Mouse (Mus musculus) embryonic facial prominence, embryonic 10.5 days (tissue): ENCODE data around the gene Ackr2. TPM values are rescaled to one million over a fixed set of nuclear protein-coding genes. Genes with fewer than 3 reads are reported as not detected.

Source experiments
- DNase-seq: peaks from one replicate; pipeline ENCODE4 v3.0.0-alpha.2; 2017; ENCODE audit warnings: low spot score
- H3K27ac ChIP-seq: fragments of 300-500 bp; sonication (generic); replicated peaks from 2 replicates; pipeline ENCODE4 v1.5.1; 2016; ENCODE audit warnings: mild to moderate bottlenecking
- H3K27me3 ChIP-seq: fragments of 300-500 bp; sonication (generic); replicated peaks from 2 replicates; pipeline ENCODE4 v1.6.1; 2016; ENCODE audit warnings: low read depth, mild to moderate bottlenecking; ENCODE audit not compliant: poor library complexity, severe bottlenecking
- H3K36me3 ChIP-seq: fragments of 300-500 bp; sonication (generic); replicated peaks from 2 replicates; pipeline ENCODE4 v1.6.1; 2016; ENCODE audit warnings: mild to moderate bottlenecking, moderate library complexity
- H3K4me1 ChIP-seq: fragments of 300-500 bp; sonication (generic); 2 replicates; pipeline ENCODE4 v1.6.1; 2016
- H3K4me3 ChIP-seq: fragments of 300-500 bp; sonication (generic); 2 replicates; pipeline ENCODE4 v1.5.1; 2016; ENCODE audit warnings: mild to moderate bottlenecking, moderate library complexity
- H3K9me3 ChIP-seq: fragments of 300-500 bp; sonication (generic); 2 replicates; pipeline ENCODE4 v1.6.1; 2016; ENCODE audit warnings: mild to moderate bottlenecking
- WGBS: fragments of 180-500 bp; shearing (Covaris S2); methylation state at CpG from one replicate; pipeline ENCODE4 v1.1.7; 2016; 5-methylcytosine and 5-hydroxymethylcytosine counted together
- polyA plus RNA-seq: library from polyadenylated mRNA; unstranded; fragments of >200 nt; fragmentation: Nextera tagmentation; extraction: Ambion mirVana; gene quantifications from 2 replicates; pipeline ENCODE4 v1.2.1, GENCODE M21; 2016

The Ackr2 gene
- polyA plus RNA-seq, 1 experiment from 2014 or later: 0.52 TPM

DNA sequence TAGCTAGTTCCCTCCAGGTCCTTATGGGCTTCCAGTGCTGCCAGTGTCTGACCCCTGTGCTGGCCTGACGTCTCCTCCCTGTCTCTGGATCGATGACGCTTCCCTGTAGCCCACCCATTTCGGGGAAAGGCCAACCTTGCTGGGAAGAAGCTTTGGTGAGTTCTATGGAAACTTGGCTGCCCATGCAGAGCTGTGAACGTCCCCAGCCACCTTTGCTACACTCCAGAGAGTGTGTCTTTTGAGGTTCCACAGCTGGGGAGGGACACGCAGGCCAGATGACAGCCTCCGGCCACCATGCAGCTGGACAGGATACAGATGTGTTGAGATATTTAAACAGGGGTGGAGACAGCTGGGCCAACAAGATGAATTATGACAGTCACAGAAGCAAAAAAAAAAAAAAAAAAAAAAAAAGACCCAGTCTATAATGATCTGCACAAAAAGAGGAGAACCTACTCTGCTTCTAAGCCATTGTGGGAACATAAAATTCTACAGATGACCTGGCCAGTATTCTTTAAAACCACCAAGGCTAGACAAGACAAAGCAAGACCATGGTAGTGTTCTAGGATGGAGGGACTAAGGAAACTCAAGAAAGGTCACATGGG lies 2.7 kb upstream of the Ackr2 start:
- Histone ChIP-seq H3K27me3 (no peaks in the 10 kb centered on the region; the same call in 1 of the 2 replicates), H3K9me3 (no peaks in the 10 kb centered on the region), H3K4me3 (no peak overlapping the region), H3K27ac (no peak overlapping the region), H3K36me3 (no peaks in the 10 kb centered on the region), H3K4me1 (peaks cover 15% of the 10 kb centered on the region)
- DNase-seq: no peak
- WGBS: 79% methylated on average over 7 of the region's 7 CpGs

- no peak overlapping the region for H3K27ac ChIP-seq
- 86% methylated on average over 4 of the region's 4 CpGs for WGBS
- peaks cover 7% of the 10 kb centered on the region; the same call in 1 of the 2 replicates for H3K4me1 ChIP-seq
These were observed 1.3 kb upstream of the Ackr2 start for GRCm38 (mm10) chr9:121896820-121897219.

GRCm38 (mm10) chr9:121899306-121899705 lies 1.2 kb downstream of the Ackr2 start:
- no peaks in the 10 kb centered on the region; the same call in 1 of the 2 replicates for H3K27me3 ChIP-seq
- no peaks in the 10 kb centered on the region for H3K9me3 ChIP-seq
- no peak overlapping the region for H3K27ac ChIP-seq
- WGBS: 71% methylated on average over 6 of the region's 6 CpGs
- no peak for DNase-seq
- H3K36me3 ChIP-seq: no peaks in the 10 kb centered on the region
- H3K4me1 ChIP-seq: peaks cover 7% of the 10 kb centered on the region; the same call in 1 of the 2 replicates
- H3K4me3 ChIP-seq: no peak overlapping the region

More at GRCm38 (mm10) chr9:121896820-121897219, 1.3 kb upstream of the Ackr2 start:
- DNase-seq: no peak
- no peaks in the 10 kb centered on the region for H3K9me3 ChIP-seq
- no peaks in the 10 kb centered on the region; the same call in 1 of the 2 replicates for H3K27me3 ChIP-seq
- no peak overlapping the region for H3K4me3 ChIP-seq
- H3K36me3 ChIP-seq: no peaks in the 10 kb centered on the region

DNA sequence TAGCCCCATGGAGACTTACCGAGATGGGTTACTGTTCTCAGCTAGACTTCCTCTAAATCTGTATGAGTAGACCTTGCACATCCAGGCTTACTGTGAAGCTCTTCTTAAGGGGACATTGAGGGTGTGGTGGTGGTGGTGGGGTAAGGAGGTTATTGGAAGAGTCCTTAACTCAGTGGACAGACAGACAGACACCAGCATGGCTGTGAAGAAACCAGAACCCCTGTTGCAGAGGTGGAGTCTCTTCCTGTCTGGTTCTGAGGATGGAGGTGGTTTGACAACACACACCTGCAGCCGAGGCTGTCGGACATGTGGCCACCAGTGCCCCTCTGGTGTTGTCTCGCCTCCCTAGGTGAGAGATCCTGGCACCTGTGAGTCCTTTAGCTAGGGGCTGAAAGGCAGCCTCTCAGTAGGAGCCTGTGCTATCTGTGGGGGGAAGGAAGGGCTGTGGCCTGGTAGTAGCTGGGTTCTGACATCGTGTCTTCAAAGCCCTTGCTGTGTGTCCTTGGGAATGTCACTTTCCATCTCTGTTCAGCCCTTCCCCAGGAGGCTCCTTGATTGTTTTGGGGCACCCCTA lies 2.2 kb downstream of the Ackr2 start:
- H3K36me3 ChIP-seq: no peaks in the 10 kb centered on the region
- H3K4me3 ChIP-seq: no peak overlapping the region
- no peaks in the 10 kb centered on the region for H3K27me3 ChIP-seq
- DNase-seq: no peak
- no peak overlapping the region for H3K27ac ChIP-seq
- no peaks in the 10 kb centered on the region for H3K9me3 ChIP-seq
- no peaks in the 10 kb centered on the region for H3K4me1 ChIP-seq
- 87% methylated on average over 5 of the region's 5 CpGs for WGBS

DNA sequence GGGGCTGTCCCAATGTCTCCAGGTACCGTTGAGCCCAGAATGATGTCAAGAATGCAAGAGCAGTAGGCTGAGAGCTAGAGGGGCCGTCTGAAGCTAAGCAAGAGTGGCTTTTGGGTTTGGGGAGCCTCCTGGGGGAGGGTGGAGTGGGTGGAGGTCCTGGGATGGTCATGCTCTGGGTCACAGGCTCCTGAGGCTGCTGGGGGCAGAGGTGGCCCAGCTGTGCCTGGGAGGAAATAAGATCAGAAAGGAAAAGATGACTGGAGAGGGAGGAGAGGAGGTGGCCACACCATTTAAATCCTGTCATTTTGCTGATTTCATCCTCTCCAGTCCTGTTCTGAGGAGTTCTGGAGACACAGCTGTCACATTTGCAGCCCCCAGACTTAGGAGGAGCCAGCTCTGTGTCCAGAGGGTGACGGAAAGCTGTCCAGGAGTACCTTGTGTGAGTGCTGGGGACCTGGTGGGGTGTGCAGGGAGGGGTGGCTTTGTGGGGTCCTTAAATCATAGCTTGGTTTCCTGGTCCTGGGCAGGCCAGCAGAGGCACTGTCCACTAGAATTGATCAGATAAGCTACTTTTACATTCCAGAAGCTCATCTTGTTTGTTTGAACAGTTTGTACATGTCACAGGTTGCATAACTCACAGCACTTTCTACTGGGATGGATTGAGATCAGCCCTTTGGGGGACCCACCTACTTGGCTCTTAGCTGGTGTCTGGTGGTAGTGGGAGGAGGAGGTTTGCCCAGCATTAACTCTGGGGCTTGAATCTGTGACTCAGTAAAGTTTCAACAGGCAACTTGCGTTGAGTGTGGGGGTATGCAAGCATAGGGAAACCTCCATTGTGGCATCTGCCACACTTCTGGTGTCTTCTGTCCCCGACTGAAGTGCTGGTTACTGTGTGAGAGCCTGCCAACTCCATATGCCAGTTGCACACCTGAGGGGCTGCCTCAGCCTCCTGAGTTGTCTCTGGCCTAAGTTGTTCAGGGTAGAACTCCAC lies 3.9 kb downstream of the Ackr2 start:
- Histone ChIP-seq H3K27ac (no peak overlapping the region), H3K9me3 (no peaks in the 10 kb centered on the region), H3K27me3 (no peaks in the 10 kb centered on the region), H3K36me3 (no peaks in the 10 kb centered on the region), H3K4me1 (no peaks in the 10 kb centered on the region), H3K4me3 (no peak overlapping the region)
- DNase-seq: no peak
- WGBS: 73% methylated on average over 5 of the region's 5 CpGs

DNA sequence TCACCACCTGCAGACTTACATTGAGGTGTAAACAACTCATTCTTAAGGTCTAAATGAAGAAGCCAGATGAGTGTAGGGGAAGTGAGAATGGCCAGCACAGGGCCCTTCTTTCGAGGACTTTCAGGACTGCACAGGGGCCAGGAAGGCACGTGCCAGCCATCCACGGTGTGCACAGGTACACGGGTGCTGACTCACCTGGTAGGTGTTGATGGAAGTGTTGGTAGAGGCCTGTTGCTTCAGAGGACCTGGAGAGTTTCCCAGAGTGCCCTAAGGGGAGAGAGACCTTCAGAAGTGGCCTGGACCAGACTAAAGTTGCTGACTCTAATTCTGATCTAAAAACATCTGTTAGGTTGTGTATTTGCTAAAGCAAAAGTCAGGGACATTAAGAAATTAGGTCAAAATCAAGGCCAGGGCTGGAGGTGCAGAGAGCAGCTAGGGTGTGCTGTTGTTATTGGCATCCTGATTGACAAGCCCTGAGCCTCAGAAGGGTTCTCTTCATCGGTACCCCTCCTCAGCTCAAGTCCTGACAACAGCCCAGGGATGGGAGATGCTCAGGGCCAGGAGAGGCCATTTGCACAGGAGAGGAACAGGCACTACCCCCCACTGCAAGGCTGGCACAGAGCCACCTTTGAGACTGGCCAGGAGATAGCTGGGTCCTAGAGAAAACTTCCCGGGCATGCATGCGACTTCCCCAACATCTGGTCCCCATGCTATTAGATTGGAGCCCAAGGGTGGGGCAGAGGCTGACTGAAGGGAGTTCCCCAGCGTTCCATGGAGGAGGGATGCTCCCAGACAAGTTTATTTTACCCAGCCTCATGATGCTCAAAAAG lies 5.5 kb downstream of the Ackr2 start:
- DNase-seq: no peak
- no peak overlapping the region for H3K4me3 ChIP-seq
- no peaks in the 10 kb centered on the region for H3K4me1 ChIP-seq
- no peaks in the 10 kb centered on the region for H3K9me3 ChIP-seq
- H3K27ac ChIP-seq: no peak overlapping the region
- no peaks in the 10 kb centered on the region for H3K27me3 ChIP-seq
- WGBS: 81% methylated on average over 8 of the region's 8 CpGs
- H3K36me3 ChIP-seq: no peaks in the 10 kb centered on the region

DNA sequence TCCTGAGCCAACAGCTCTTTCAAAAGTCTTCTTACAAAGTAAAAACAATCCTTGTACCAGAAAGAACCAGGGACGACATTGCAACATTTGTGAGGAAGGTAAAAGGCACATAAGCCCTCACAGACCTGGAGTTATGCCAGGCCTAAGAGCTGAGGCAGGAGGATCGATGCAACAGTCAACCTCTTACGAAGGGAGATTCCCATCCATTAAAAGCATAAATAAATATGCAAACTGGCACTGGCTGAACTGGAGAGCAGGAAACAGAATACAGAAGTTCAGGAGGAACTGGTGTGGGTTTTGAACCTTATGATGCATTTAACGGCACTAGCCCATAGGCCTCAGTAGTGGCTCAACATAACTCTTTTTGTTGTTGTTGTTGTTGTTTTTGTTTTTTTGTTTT lies 6.2 kb downstream of the Ackr2 start:
- no peak overlapping the region for H3K27ac ChIP-seq
- H3K27me3 ChIP-seq: no peaks in the 10 kb centered on the region
- H3K4me3 ChIP-seq: no peak overlapping the region
- DNase-seq: no peak
- no peaks in the 10 kb centered on the region for H3K4me1 ChIP-seq
- H3K9me3 ChIP-seq: no peaks in the 10 kb centered on the region
- 88% methylated on average over 4 of the region's 4 CpGs for WGBS
- no peaks in the 10 kb centered on the region for H3K36me3 ChIP-seq

DNA sequence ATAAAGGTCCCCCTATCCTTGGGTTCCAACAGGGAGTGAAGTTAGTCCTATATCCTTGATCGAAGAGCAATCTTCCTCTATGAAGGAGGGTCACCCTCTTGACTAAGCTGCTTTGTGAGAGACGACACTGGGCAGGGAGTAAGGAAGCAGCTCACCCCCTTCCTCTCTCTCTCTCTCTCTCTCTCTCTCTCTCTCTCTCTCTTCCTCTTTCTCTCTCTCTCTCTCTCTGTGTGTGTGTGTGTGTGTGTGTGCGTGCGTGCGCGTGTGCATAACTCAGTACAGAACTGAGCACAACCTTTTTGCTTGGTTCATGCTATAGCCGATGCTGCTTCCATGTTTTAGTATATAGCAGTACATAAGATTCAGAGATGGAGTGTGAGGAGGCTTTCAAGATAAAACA lies 6.8 kb downstream of the Ackr2 start:
- H3K4me1 ChIP-seq: no peaks in the 10 kb centered on the region
- no peak overlapping the region for H3K27ac ChIP-seq
- WGBS: 89% methylated on average over 7 of the region's 7 CpGs

DNA sequence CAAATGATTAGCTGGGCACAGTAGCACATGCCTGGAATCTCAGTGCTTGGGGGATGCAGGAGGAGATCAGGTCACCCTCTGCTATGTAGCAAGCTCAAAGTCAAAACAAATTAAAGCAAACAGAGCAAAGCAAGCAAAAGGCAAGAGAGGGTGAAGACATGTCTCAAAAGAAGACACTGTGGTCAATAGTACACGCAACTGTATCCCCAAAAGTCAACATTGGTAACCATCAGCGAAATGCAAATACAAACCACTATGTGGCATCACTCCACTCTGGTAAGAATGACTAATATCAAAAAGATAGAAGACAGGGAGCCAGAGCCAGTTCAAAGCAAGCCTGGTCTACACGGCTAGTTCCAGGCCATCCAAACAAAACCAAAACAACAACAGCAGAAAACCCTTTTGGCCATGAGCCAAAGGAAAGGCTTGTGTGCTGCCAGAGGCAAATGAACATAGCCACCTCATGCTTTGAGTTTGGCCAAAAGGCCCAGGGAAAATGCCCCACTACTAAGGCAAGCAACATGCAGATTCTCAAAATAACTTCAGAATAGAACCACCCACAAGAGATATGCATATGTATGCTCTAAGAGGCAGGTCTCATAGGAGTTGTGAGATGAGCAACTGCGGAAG lies 7.5 kb downstream of the Ackr2 start:
- 86% methylated on average over 4 of the region's 4 CpGs for WGBS
- no peaks in the 10 kb centered on the region for H3K4me1 ChIP-seq
- no peak for DNase-seq
- H3K36me3 ChIP-seq: no peaks in the 10 kb centered on the region
- H3K27ac ChIP-seq: no peak overlapping the region
- H3K4me3 ChIP-seq: no peak overlapping the region
- no peaks in the 10 kb centered on the region for H3K9me3 ChIP-seq
- no peaks in the 10 kb centered on the region for H3K27me3 ChIP-seq

More for the DNA sequence above, 6.8 kb downstream of the Ackr2 start:
- no peaks in the 10 kb centered on the region for H3K9me3 ChIP-seq
- no peaks in the 10 kb centered on the region for H3K36me3 ChIP-seq
- DNase-seq: no peak
- H3K27me3 ChIP-seq: no peaks in the 10 kb centered on the region
- no peak overlapping the region for H3K4me3 ChIP-seq

- Histone ChIP-seq H3K4me1 (no peaks in the 10 kb centered on the region), H3K9me3 (no peaks in the 10 kb centered on the region), H3K4me3 (no peak overlapping the region), H3K36me3 (no peaks in the 10 kb centered on the region), H3K27me3 (no peaks in the 10 kb centered on the region), H3K27ac (no peak overlapping the region)
- 83% methylated on average over 5 of the region's 5 CpGs for WGBS
- no peak for DNase-seq
These were observed 8.3 kb downstream of the Ackr2 start for GRCm38 (mm10) chr9:121906456-121906855.

- no peak overlapping the region for H3K4me3 ChIP-seq
- no peaks in the 10 kb centered on the region for H3K4me1 ChIP-seq
- 72% methylated on average over 10 of the region's 10 CpGs for WGBS
- no peaks in the 10 kb centered on the region for H3K27me3 ChIP-seq
- H3K27ac ChIP-seq: no peak overlapping the region
- H3K9me3 ChIP-seq: no peaks in the 10 kb centered on the region
- no peaks in the 10 kb centered on the region for H3K36me3 ChIP-seq
- no peak for DNase-seq
These were observed 9.4 kb downstream of the Ackr2 start for GRCm38 (mm10) chr9:121907356-121908070.
